Mouse (Mus musculus) thymus, adult 2 months (tissue): ENCODE results near the gene Engase.

ENCODE experiments used
- CTCF ChIP-seq: fragments of 200-500 bp; IDR thresholded peaks from 2 replicates; pipeline ENCODE4 v1.5.1; 2012; ENCODE audit warnings: mild to moderate bottlenecking, control low read depth, low read length, moderate library complexity, borderline replicate concordance; ENCODE audit not compliant: control insufficient read depth, poor library complexity, insufficient read depth; ENCODE audit errors: extremely low read depth
- POLR2A ChIP-seq: fragments of 200-500 bp; IDR thresholded peaks from 2 replicates; pipeline ENCODE4 v1.6.1; 2012; ENCODE audit warnings: mild to moderate bottlenecking, low read length, control low read depth, moderate library complexity; ENCODE audit not compliant: control insufficient read depth, poor library complexity, insufficient read depth; ENCODE audit errors: extremely low read depth

DNA sequence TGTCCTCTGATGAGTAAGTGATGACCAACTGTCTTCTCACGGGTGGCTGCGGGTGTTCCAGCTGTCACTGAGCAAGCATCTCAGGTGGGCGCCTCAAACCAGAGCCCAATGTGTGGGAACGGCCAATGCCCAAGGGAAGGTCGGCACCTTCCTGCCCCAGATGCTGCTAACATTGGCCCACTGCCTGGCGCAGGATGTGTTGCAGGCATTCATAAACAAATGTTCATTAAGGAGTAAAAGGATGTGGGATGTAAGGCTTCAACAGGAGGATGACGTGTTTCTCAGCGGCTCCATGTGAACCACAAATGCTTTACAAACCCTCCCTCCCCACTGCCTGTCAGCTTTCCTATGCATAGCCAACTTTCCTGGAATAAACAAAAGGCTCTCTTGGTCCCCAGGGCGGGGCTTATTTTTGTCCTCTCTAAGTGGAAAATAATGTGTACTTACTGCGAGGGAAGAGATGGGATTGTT lies 43.2 kb upstream of the Engase start:
- TF ChIP-seq POLR2A (no peak), CTCF (no peak)
